ENCODE assay signal across 8 mouse cellular contexts in genomic region chr19:23134441-23135301, GRCm38 (mm10). TPM values are rescaled to one million over a fixed set of nuclear protein-coding genes. Genes with fewer than 3 reads are reported as not detected.
A peak's percentile ranks its signal among the peaks of the same experiment; 100 is the strongest.
DNase-seq lines count a peak whose midpoint lies in the region; ATAC-seq lines count a peak whose summit lies in the region.

No protein-coding gene starts in this region.

- WGBS in hindbrain, embryonic 11.5 days: under 1% methylated on average over 46 of the region's 47 CpGs

- H3K4me1 ChIP-seq in hindbrain, embryonic 11.5 days (replicated peaks; ENCODE audit: control insufficient read depth, insufficient read depth, low read length): peaks cover 3% of the 10 kb centered on the region; the same call in 1 of the 2 replicates

- H3K9ac ChIP-seq in hindbrain, embryonic 11.5 days (ENCODE audit: low read depth, low read length): peak overlapping the region; percentile 42; the same call in 1 of the 2 replicates

- H3K4me2 ChIP-seq in hindbrain, embryonic 11.5 days (replicated peaks; ENCODE audit: low read depth, low read length): peak overlapping the region; percentile 79

- peaks cover 29% of the 10 kb centered on the region for H3K27me3 ChIP-seq in hindbrain, embryonic 11.5 days (ENCODE audit: control insufficient read depth, insufficient read depth, low read length)

- peak; percentile 70 for DNase-seq in MN1 (ENCODE audit: low spot score)
- peak; percentile 91 for DNase-seq in cerebellum, adult 9-10 months
- DNase-seq in frontal cortex, adult 2 months (ENCODE audit: extremely low spot score in 1 of 2, low spot score in 1 of 2): peak; percentile 78 to 85
- peak; percentile 61 for DNase-seq in hindbrain, embryonic 11.5 days (ENCODE audit: low spot score)
- peak; percentile 63 to 64 for DNase-seq in layer of hippocampus, postnatal 25 days (ENCODE audit: extremely low spot score in 1 of 2, low spot score in 1 of 2)
- DNase-seq in lung, postnatal 14 days: peak; percentile 95
- peak; percentile 83 for DNase-seq in ovary, postnatal 14 days (ENCODE audit: low spot score)
- DNase-seq in thymus, postnatal 25 days: peak; percentile 21

- no peaks in the 10 kb centered on the region for H3K9me3 ChIP-seq in hindbrain, embryonic 11.5 days (ENCODE audit: control insufficient read depth, low read length)

- H3K36me3 ChIP-seq in hindbrain, embryonic 11.5 days (ENCODE audit: control insufficient read depth, insufficient read depth, low read length): no peaks in the 10 kb centered on the region

- H3K27ac ChIP-seq in hindbrain, embryonic 11.5 days (ENCODE audit: low read depth, low read length): no peak overlapping the region

- peak; percentile 43 for ATAC-seq in hindbrain, embryonic 11.5 days (ENCODE audit: low FRiP score)

- H3K4me3 ChIP-seq in hindbrain, embryonic 11.5 days (ENCODE audit: low read depth, low read length): peak overlapping the region; percentile 39

RNA-seq across cellular contexts. Expression of gene Klf9, which starts 6.4 kb away (rescaled TPM):
- polyA plus RNA-seq in frontal cortex, adult 2 months (2012; rRNA removed): 87.8 and 94.2 TPM in 2 replicates
- 0.80 and 0.95 TPM in 2 replicates for polyA plus RNA-seq in hindbrain, embryonic 11.5 days (2014; fragmentation: Nextera tagmentation; extraction: Ambion mirVana)
- 100 to 1,000 TPM; 157 to 184 TPM for total RNA-seq in layer of hippocampus, postnatal 25 days (2021)

Comparison
In these comparisons a context has a peak if more than half of its experiments do, and no peak if none do; other contexts are left out.
1. DNase-seq: peak in every context shown above with its lines; median percentile 95 in lung, postnatal 14 days; 91 in cerebellum, adult 9-10 months; 83 in ovary, postnatal 14 days; 82 in frontal cortex, adult 2 months; 70 in MN1; 64 in layer of hippocampus, postnatal 25 days; 61 in hindbrain, embryonic 11.5 days; 21 in thymus, postnatal 25 days.
2. RNA of gene Klf9, which starts 6.4 kb away (polyA plus RNA-seq): 87.8 to 94.2 TPM in frontal cortex, adult 2 months; 0.80 to 0.95 TPM in hindbrain, embryonic 11.5 days; every median in the first group is over 10 times any median in the second.